Mouse (Mus musculus) right cerebral cortex, adult 18-20 months (tissue): ENCODE measurements around the gene Akap10.
"Not testable (repeated sequence)": the region's sequence is repeated elsewhere in the genome, so short reads cannot be mapped to it uniquely, and the experiment has no call there.

Experiments used
- DNase-seq: peaks from one replicate; pipeline ENCODE4 v3.0.0; 2022; ENCODE audit warnings: mixed read lengths

Gene Akap10

DNA sequence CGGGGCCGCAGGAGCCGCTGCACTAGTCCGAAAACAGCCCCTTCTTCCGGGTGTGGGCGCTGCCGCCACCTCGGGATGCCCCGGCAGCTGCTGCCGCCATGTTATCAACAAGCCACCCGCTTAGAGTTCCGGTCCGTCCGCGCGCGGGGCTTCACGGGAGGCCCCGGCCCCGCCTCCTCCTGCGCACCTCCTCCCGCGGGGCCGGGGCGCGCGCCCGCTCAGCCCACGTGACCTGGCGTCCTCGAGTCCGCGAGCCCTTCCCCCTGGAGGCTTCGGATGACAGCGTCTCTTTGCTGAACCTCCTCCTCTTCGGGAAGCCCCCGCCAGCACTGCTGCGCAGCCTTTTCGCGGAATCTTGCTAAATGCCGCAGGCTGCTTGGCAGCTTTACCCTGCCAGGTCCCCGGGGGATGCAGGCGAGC is at the start of gene Akap10:
Gene Akap10, minus strand, starts transcription at position 155 of the 420 bp plus-strand sequence.
- DNase-seq: peak; percentile 96

DNA sequence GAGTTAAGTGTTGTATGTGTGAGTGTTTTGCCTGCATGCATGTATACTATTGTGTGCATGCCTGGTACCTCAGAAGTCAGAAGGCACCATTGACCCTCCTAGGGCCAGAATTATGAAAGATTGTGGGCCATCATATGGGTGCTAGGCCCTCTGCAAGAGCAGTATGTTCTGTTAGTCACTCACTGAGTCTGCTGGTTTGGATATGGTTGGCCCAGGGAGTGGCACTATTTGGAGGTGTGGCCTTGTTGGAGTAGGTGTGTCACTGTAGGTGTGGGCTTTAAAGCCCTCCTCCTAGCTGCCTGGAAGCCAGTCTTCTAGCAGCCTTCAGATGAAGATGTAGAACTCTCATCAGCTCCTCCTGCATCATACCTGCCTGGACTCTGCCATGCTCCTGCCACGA is 45.7 kb upstream of the Akap10 start:
- no peak for DNase-seq

DNA sequence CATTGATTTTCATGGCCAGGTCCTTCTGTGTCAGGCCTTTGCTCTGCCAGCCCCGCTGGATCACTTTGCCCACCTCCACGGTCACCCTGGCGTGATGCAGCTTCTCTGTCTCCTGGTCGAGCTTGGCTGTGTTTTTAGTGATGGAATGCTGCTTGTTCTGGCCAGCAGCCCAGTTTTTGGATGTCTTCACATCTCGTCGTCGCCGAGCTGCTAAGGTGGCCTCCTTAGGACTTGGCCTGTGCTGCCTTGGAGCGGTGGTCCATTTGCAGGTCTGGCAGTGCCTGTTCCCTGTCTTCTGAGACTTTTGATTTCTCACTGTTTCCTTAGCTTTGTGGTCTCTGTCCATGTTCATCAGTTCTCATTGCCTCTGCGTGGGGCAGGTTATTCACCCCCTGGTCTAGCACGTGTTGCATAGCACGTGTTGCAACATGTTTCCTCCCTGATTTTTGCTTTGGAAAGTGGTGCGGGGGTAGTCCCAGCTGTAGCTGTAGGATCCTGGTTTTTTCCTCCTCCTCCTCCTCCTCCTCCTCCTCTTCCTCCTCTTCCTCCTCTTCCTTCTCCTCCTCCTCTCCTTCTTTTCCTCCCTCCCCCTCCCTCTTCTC is 44.2 kb upstream of the Akap10 start:
- no peak for DNase-seq

DNA sequence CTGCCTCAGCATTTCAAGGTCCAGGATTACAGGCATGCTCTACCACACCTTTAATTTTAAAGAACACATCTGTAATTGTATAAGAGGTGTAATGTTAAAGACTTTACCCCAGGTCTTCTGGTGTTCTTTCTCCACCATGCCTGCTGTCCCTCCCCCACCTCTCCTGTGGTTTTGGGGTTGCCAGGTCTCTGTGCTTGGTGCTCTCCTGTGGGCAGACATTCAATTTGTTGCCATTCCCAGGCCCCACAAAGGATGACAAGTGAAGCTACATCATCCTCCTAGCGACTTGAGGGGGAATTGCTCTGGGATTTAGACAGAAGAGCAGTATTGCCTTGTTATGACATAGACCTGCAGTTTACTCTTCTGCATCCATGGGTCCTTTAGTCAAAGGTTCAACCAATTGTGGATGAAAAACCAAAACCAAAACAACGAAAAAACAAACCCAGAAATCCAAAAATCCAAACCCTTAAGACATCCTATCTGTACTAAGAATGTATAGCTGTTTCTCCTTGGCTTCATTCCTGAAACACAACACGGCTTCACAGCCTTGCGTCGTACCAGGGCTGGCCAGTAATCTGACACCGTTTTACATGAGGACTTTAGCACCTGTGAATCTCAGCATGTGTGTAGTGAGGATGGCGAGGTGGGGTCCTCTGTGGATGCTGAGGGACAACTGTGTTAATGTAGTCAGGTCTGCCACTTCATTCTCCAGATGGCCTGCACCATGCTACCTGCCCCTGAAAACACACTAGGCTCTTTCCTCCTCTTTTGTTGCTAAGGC is 41.6 kb upstream of the Akap10 start:
- no peak for DNase-seq

DNA sequence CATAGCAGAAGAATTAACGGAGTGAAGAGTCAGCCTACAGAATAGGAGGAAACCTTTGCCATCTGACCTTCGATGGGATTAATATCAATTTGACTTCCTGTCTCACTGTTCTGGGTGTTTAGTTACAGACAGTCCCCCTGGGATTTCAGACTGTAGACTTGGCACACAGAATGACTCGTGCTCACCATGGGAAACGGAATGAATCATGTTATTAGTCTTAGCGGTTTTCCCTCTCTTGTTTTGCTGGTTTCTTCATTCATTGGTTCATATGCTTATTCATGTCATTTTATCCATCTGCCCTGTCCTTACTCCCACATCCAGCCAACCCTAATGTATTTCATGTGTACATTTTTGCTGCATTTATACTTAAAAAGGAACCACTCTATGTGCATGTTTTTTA is 40.8 kb upstream of the Akap10 start:
- no peak for DNase-seq

DNA sequence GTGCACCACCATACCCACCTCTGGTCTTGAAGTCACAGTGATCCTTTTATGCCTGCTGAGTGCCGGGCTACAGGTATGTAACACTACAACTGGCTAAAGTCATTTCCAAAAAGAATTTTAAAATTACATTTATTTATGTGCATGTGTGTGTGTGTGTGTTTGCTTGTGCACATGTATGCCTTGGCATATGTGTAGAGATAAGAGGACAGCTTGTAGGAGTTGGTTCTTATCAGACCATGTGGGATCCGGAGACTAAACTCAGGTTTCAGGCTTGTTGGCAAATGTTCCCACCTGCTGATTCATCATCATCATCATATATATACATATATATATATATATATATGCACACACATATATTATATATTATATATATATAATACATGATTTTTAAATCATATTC is 38.8 kb upstream of the Akap10 start:
- DNase-seq: no peak

DNA sequence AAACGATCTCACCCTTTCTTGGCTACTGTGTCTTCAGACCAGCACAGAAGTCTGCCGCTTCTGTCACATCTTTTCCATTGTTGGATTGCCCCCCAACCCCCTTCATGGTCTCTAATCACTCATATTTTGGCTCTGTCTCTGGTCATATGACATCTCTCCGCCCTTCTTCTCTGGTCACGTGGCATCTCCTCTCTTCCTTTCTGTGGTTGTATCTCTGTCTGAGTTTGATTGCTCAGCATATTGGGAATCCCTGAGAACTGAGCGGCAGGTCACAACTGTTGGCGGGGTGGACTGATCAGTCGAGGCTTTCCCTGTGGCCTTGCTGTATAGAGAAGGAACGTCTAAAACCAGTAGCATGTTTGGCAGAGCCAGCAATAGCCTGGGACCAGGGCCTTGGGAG is 37.0 kb upstream of the Akap10 start:
- no peak for DNase-seq

DNA sequence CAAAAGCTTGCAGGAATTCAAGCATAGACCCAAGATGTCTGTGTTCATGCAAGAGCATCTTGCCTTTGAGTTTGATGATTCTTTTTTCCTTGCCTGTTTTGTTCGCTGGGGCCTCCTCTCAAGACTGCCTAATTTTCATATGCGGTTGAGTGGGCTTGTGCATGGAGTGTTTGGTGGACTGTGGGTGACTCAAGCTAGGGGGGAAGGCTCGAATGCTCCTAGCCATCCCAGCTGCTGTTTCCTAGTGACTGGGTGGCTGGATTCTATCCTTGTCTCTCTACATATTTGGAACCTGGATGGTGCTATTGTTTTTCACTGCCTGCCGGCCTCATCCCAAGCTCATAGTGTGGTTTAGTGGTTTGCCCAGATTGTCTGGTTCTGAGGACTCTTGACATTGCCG is 34.6 kb upstream of the Akap10 start:
- peak; percentile 57 for DNase-seq

DNA sequence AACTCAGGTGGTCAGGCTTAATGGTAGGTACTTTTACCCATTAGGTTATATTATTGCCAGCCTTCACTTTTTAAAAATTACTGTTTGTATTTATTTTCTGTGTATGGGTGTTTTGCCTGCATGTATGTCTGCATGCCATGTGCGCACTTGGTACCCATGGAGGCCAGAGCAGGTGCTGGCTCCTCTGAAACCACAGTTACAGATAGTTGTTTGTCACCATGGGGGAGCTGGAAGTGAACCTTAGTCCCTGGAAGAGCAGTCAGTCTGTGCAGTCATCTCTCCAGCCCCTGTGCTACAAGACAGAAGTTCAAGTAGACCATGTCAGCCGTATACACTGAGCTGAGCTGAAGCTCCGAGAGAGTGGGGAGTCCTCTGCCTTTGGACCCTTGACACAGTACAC is 33.1 kb upstream of the Akap10 start:
- no peak for DNase-seq

DNA sequence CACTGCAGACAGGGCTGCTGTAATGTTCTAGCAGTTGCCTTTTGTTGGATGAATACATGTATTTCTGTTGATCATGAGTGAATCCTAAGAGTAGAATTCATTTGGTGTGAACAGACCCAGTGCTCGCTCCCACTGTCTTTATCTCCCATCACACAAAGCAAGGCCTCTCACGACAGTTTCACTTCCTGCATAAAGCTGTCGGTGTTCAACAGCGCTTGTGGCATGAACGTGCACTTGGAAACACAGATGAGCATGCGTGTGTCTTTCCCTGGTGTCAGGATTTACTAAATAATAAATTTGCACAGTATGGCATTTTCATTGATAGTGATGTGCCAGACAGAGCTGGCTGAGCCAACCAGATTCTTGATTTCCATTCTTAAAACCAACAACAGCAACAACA is 32.6 kb upstream of the Akap10 start:
- no peak for DNase-seq

DNA sequence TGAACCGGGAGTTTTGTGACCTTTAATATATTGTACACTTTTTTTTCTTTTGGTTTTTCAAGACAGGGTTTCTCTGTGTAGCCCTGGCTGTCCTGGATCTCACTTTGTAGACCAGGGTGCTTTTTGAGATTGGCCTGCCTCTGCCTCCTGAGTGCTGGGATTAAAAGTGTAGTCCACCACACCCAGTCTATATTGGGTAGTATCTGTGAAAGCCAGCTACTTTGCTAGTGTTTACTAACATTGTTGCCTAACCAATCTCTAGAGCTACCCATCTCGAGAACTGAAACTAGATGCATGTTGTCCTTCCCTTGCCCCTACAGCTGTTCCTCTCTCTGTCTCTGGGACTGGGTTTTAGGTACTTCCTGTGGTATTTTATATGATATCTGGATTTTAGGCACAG is 30.0 kb upstream of the Akap10 start:
- DNase-seq: no peak

DNA sequence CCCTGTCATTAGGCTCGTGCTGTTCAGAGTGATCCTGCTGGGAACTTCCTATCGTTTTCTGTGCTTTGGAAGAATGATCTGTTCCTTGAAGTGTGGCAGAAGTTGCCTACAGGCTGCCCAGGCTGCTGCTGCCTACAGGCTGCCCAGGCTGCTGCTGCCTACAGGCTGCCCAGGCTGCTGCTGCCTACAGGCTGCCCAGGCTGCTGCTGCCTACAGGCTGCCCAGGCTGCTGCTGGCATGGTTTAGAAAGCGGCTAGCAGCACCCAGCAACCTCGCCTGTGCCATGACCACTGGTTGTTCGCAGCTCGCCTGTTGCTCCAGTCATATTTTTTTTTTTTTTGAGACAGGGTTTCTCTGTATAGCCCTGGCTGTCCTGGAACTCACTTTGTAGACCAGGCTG is 28.7 kb upstream of the Akap10 start:
- not testable (repeated sequence) for DNase-seq

DNA sequence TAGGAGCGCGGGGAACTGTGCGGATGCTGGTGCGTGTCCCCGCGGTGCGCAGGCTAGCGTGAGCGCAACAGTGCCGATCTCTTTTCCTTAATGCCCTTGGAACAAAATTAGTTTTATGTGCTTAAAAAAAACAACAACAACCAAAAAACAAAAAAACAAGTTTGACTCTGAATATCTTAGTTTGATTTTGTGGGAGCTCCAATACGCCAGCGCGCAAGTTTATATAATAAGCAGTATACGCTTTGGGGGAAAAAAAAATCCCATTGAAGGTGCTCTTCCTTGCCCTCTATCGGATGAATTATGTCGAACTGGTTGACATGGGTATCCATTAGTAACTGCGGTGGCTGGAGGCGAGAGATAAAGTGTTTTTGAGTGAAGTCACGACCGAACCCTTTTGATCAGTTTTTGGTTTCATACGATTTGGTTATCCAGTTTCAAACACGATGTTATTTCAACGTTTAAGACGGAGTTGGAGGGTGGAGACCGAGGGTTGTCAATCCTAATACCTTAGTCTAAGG is 27.3 kb upstream of the Akap10 start:
- DNase-seq: peak; percentile 31

DNA sequence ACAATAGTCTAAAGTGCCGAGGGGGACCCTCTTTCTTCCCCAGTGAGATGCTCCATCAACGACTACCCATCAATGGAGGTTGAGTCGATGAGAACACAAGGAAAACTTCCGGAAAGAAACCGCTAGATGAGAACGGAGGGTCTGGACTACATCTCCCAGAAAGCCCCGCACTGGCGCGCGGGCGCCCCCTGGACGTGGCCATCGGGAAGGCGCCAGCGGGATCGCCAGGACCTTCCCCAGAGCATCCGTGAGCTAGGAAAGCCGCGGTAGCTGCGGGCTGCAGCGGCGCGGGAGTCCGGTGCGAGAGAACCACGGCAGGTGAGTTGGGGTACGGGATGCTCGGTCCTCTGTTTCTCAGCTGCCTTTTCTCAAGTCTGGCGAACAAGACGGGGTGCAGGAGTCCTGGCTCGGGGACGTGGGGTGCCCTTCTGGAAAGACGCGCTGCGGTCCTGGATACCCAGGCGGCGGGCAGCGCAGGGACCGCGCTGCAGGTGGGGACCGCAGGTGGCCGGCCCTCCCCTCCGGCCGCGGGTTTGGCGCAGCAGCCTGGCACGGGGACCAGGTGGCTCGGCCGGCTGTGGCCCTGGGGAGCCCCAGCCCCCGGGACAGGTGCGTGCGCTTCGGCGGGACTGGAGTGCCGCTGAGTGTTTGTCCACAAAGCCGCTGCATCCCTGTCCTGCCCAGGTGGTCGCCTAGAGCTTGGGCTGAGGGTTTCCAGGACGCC is 26.7 kb upstream of the Akap10 start, which contains the start of gene Specc1:
Gene Specc1, plus strand, starts transcription at position 192 of the 724 bp plus-strand sequence.
- DNase-seq: peak; percentile 94

DNA sequence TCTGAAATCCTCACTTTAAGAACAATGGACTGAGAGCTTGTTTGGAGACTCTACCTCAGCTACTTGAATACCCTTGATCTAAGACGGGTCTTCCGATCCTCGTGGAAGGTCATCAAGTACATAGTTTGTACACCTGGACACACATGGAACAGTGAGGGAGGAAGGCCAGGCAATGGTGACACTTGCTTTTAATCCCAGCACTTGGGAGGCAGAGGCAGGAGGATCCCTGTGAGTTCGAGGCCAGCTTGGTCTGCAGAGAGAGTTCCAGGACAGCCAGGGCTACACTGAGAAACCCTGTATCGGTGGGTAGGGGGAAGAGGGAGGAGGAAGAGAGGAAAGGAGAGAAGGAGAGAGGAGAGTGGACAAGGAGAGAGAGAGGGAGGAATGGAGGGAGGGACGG is 25.9 kb upstream of the Akap10 start:
- no peak for DNase-seq

DNA sequence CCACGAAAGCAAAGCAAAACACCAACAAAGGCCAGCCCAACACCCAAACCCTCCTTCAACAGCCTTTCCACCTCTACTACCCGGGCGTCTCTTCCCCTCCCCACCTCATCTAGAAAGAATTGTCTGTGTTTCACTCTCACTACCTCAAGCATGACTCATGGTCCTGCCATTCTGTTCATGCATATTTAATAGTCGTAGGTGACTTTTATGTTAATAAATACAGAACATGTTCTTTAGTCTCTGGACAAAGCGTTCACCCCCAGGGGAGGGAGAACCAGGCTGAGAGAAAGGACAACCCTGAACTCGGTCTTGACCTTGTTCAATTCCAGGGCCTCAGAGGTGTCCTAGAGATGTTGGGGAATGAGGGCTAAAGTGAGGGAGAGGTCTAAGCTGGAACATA is 25.1 kb upstream of the Akap10 start:
- no peak for DNase-seq

DNA sequence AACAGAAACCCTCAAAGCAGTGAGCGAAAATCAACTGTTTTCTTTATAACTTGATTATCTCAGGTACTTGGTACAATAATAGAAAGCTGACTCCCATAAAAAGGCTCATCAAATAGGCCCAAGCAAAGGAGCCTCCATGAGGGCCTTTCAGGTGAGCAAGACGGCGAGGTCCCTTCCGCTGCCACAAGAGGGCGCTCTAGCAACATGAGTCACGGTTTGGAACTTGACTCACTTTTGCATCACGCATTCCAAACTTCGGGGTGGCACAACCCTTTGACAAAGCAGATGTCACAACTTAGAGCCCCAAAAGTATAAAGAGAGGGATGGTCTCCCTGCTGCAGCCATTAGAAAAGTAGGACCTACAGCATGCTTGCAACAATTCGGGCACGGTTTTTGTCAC is 20.6 kb upstream of the Akap10 start:
- peak; percentile 81 for DNase-seq

DNA sequence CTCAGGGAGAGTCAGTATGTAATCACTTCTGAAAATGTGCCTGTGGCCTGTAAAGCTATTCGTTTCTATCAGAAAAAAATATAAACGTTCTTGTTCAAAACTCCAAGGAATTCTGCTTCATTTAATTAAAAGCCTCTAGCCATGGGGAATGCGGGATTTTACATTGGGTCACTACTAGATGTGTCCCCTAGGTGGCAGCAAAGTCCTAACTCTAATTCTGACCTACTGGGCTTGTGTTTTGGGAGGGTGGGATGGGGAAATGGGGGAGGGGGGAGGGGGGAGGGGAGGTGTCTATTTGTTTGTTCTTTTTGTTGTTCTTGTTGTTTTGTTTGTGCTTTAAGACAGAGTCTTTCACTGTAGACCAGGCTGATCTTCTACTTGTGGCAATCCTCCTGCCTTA is 19.3 kb upstream of the Akap10 start:
- DNase-seq: peak; percentile 60

DNA sequence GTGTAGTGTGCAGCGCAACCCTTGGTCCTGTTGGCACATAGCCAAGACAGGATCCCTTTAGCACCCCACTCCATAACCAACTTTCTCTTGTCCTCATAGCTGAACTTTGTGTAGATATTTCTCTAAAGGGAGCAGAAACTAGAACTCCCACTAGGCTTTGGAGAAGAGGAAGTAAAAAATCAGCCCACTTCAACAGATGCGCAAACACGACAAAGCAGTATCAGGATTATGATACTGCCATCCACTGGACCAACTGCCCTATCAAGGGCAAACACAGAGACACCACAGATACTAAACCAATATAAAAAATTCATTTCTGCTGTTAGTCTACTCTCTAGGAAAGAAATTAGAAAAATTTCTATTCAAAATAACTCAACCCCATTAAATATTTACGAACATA is 16.6 kb upstream of the Akap10 start:
- DNase-seq: no peak

DNA sequence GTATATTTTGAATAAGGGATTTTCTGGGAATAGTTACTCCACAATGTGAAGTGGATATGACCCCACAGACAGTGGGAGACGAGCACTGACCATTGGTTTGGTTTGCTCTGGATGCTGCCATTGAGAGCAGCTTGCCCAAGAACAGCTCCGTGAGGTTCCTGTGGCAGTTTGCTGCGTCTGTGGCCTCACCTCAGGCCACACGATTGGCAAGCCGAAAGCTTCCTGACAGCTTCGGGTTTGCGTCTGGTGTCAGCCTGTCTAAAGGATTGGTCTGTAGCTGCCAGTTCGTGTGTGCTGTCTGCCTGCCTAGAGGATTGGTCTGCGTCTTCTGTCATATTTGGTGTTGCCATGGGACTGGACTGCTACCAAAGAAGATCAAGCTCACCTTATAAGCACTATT is 14.4 kb upstream of the Akap10 start:
- DNase-seq: no peak

DNA sequence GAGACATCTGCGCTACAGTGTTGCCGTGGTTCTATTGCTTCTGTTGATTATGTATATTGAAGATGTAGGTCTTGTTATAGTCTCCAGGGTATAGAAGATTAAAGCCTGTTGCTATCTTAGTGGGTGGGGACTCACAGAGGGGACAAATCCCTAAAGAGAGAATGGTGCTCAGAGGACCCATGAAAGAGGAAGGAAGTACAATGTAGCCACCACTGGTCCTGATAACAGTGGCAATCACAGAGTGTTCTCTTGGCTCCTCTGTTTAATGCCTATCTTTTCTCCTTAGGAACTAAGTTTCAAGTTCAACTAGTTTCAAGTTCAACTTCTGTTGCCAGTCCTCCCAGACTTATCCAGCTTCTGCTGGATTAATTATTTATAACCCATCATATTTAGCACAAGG is 12.9 kb upstream of the Akap10 start:
- DNase-seq: no peak

DNA sequence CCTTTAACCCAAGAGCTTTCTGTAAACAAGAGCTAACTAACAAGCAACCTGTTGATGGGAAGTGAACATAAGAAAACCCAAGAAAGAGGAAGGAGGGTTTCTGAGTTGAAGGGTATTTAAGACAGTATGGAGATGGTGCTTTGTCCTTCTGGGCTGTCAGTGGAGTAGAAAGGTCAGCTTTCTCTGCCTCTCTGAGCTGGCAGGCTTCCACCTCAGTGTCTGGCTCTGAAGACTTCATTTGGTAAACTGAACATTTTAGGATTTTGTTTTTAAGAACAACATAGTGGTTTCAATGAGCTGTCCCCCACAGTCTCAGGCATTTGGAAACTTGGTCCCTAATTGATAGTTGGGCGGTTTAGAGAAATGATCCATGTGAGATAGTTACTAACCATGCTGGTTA is 7.7 kb upstream of the Akap10 start:
- DNase-seq: no peak

DNA sequence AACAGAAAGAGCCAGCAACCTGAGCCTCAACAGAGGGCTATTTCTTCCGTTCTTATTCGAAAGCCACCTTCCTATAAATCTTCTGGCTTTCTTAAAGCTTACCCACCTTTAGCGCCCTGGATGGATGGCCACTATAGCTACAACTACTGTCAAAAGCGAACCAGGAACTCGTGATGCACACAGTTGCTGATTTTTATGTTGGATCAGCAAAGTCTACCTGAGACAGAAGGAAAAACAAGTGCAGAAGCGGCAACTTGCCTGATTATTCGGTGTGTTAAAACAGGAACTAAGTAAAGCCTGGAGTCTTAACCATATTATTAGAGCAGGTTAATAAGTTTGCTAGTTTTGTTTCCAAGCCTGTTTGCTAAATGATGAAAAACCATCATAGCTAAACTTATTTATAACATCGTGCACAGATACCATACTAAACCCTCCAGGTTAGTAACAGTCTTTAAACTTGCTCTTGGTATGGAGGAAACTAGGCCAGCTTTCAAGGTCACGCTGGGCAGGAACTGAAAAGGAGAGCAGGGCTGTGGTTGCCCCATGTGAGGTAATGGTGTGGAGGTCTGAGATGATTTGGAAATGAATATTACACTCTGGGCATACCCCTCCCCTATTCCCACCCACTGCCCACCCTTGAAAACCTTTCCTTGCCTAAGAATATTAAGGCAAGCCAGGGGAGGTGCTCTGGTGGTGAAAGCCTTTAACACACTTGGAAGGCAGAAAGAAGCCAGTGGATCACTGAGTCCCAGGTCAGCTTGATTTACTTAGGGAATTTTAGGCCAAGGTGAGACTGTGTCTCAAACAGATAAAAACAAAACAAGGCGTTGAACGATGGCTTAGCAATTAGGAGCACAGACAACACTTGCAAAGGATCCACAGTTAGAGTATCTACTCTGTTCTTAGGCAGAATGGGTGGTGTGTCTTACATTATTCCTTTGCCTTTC is 861 bp upstream of the Akap10 start:
- no peak for DNase-seq
